Mouse (Mus musculus) bone marrow macrophage, adult 2 months (primary cell): ENCODE results near the gene Slc10a1.

ENCODE experiments used
- CTCF ChIP-seq: IDR thresholded peaks from 2 replicates; pipeline ENCODE4 v1.5.1; 2012; ENCODE audit warnings: low read depth, mild to moderate bottlenecking, low read length, moderate library complexity
- POLR2A ChIP-seq: IDR thresholded peaks from 2 replicates; pipeline ENCODE4 v1.6.1; 2012; ENCODE audit warnings: mild to moderate bottlenecking, low read depth, low read length, borderline replicate concordance

GRCm38 (mm10) chr12:80932865-80933264 lies 35.6 kb downstream of the Slc10a1 start:
- TF ChIP-seq POLR2A (no peak), CTCF (no peak)
